Mouse (Mus musculus): ENCODE results near the gene Cntn4.

GRCm38 (mm10) chr6:106302435-106302834 is 625.0 kb downstream of the Cntn4 start:
- TF ChIP-seq CTCF (IDR thresholded peaks at IDR 0.05; ENCODE audit: control insufficient read depth, insufficient read depth, low read length) (no peak), POLR2A (IDR thresholded peaks at IDR 0.05; ENCODE audit: borderline replicate concordance, control insufficient read depth, low read depth, low read length) (no peak)

Measured in bone marrow, adult 2 months (tissue).